Mouse (Mus musculus) lung, adult 18-20 months (tissue): ENCODE measurements at regions not wholly inside any gene's neighbourhood (a gene's known extent, or its start where the extent isn't known, plus 50 kb on each side); places are given as distances from the start of the nearest gene placed in this dataset.

Experiments
- DNase-seq, 2 experiments: peaks; one replicate each; pipeline ENCODE4 v3.0.0; 2022; ENCODE audit warnings: mixed read lengths in 2 of 2

DNA sequence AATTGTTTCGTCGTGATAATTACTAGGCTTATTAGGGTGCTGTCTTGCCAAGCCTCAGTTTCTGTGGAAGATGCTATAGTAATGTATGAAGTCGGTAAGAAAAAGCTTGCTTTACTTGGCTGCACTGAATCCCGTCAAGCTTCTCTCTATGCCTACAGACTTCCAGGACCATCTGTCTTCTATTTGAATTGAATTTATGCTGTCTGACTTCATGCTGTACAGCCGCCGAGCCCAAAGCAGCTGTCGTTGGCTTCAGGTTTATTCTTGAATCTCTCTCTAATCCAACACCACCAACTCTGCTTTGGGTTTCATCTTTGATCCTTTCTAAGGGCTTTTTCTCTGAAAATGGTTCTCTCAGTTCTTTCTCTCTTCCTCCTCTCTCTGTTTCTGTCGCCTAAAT is 227.4 kb upstream of the Cnr1 start:
- DNase-seq: no peak

DNA sequence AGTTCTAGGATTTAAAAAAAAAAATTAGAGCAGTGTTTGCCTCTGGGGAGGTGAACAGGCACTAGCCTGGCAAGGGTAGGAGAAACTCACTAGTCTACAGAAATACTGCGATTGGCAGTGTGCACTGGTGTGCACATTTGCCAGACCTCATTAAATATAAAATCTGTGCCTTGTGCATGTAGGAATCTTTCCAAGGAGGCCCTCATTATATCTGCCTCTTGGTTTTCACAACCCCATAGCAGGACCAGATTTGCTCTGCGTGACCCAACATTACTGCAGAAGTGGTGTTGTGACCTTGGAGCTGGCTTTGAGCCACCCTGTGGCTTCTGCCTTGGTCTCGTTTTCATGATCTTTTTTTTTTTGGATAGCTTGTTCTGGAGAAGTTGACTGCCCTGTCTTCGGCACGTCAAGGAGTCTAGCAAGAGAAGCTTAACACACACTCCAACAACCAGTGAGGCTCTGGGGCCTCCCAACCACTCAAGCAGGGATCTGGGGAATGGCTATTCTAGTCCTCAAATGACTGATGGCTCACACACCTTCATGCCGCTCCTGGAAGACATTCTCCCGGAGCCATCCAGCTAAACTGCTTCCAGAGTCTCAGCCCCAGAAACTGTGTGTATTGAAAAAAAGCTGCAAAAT is 222.2 kb upstream of the Cnr1 start:
- no peak for DNase-seq

DNA sequence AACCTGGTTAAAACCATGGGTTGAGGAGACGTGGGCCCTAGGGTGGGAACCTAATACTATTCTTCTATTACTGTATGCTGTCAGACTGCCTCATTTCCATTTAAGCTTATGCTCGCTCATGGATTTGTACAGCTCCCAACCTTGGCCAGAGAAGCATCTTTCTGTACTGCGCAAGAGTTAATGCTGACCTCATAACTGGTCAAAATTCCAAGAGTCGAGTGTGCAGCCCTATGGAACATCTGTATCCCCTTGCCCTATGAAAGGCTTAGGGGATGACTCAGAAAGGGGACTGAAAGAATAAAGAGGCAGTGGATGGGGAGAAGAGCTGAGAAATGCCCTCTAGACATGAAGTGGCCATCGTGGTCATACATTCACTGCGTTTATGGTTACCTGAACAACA is 218.7 kb upstream of the Cnr1 start:
- no peak for DNase-seq

DNA sequence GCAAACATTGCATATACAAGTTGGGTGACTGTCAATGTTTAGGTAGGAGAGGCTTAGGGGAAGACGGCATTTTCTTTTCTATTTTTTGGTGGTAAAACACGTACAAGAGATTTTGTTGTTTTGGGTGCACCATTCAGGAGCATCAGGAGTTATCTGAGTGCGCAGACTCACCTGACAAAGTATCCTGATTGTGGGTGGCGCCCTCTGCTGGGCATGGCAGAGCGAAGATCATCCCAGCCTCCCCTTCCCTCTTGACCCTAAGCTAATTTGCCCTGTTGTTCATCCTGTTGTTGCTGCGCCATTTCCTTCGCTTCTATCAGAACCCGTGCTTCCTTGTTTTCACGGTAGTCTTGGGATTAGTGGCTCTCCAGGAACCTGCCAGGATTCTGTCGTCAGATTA is 217.6 kb upstream of the Cnr1 start:
- no peak for DNase-seq

DNA sequence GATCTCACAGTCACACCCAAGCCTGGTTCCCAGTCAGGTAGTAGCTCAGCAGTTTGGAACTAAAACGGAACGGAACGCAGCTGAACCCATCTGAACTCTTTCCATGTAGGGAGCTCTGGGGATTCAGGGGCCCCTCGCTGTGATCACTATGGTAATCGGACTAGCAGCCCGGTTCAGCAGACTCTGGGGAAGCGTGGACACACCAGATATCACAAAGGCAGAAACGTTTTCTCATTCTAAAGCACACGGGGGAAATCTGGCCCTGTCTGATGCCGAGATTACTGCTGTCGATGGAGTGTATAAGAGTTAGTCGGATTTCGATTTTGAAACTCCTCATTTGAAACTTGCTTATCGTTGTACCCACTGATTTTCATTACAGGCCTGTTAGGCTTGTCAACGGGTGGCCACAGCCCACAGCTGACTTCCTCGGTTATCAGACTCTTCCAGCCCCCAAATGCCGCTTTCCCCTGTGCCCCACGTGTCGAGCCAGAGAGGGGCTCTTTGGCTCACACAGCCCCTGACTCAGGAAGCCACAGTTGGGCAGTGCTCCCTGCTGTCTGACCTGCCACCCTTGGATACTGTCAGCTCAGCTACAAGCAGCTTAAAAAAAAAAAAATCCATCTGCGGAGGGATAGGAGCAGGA is 207.8 kb upstream of the Cnr1 start:
- DNase-seq: no peak

DNA sequence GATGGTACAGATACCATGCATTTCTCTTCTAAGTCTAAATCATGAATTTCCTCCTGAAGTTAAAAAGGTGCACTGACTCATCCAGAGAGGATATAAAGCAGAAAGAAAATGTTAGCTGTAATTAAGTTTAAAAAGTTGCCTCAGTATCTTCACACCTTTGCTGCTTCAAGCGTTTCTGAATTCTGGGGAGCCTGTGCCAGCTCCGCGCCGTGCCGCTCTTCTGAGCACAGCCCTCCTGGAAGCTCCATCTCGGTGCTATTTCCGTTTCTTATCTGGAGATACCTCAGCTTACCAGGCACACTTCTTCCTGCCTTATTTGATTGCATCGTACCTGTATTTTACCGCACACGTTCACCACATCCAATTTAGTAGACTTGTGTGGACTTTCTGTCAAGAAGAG is 203.4 kb upstream of the Cnr1 start:
- DNase-seq: no peak

DNA sequence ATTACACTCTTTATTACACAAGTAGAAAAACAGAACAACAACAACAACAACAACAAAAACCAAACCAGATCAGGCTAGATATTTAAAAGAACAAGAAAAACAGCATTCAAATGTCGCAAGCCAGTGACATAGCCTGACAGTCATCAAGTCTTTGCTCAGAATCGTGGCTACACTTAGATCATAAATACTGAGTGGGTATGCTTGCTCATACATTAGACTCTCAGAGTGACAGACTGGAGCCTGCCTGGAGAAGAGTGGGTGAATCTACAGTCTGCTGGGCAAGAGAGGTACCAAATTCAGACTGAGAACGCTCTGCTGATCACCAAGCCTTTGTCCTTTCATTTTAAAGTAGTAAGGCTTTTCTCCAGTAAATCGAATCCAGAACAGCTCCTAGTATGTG is 202.4 kb upstream of the Cnr1 start:
- DNase-seq: no peak

DNA sequence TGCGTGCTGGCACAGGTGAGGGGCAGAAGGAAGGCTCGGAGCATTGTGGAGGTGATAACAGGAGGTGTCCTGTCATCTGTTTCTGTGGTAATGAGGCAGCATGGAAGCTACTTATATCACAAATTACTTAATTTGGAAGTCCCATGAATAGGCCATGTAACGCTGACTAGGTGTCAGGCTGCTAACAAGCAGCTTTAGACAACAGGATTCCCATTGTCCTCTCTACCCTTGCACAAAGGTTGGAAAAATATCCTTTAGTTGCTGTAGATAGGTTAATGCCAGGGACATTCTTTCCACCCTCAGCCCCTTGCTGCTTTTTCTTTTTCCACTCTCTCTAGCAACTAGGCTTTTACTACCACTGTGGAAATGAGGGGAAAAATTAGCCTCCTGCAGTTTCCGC is 192.6 kb upstream of the Cnr1 start:
- DNase-seq: no peak

DNA sequence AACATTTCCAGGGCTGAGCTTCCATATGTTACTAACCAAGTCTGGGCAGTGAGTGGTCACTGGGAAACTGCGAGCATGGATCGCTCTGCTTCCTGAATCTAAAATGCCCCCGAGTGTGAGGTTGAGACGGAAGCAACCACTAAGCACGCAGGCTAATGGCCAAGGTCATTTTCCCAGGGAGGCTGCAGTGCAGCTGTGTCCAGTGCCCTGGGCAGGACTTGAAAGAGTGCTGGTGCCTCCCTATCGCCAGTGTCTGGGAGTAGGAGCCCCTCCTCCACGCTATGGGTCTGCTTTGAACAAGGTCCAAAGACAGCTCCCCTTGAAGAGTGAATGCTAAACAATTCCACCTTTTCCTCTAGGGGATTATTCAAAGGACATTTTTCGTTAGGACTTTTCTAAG is 189.5 kb upstream of the Cnr1 start:
- peak; percentile 11 to 21 for DNase-seq

DNA sequence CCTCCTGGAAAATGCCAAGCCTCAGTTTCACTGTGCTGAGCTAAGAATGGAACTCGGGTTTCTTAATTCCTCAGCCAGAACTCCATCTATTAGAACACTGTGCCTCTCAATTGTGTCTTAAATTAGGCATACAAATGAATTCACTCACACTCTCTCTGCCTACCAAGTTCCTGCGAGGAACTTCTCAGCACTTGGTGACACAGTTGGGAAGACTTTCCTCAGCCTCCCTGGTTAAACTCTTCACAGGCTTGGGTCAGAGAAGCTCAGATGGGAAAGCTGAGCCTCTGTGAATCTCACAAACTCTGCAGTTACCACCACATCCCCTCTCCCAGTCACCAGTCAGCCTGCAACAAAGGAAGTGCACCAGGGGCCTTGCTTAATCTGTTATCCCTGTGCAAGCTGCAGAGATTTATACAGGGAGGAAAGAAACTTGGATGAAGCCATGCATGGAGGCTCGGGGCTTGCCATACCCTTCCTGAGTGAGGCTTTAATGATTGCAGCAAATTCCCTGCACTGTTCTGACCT is 188.9 kb upstream of the Cnr1 start:
- DNase-seq: no peak

DNA sequence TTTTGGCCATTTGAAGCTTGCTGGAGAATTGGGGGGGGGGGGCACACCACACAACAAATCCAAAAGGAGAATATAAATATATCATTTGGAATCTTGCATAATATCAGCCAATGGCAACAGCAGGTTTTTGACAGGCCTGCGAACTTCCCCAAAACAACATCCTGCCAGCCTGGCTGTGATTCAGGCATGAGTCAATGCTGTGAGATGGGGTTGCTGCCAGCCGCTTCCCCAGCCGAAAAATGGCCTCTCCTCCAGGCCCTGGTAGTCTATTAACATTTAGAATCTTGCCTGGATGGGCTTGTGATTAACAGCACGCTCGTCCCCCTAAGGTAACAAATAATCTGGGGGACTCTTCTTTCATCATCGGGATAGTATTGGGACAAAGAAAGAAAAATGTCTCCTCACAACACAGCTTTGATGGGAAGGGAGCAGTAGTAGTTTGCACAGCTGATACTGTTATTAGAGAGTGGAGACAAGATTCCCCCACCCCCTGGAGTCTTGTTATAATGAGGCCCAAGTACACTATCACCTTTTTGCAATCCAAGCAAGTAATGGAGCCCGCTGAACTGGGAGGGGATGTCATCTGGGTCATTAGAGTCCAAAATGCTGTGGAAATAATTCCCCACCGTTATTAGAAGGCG is 188.2 kb upstream of the Cnr1 start:
- peak; percentile 26 to 28 for DNase-seq

DNA sequence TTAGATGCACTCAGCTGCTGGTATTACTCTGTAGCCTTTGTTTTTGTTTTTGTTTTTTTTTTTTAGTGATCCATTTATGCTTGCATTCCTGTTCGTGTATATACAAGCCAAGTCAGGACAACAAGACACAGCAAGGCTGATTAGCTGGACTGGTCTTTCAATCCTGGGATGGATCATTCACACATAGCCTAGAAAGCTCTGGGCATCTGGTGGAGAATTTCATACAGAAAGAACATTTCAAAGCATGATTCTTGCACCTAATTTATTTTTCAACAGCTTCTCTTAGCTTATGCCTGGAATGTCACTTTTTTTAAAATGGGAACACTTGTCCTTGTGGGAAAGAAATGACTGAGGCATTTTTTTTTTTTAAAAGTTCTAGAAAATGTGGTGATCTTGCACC is 187.1 kb upstream of the Cnr1 start:
- DNase-seq: no peak

DNA sequence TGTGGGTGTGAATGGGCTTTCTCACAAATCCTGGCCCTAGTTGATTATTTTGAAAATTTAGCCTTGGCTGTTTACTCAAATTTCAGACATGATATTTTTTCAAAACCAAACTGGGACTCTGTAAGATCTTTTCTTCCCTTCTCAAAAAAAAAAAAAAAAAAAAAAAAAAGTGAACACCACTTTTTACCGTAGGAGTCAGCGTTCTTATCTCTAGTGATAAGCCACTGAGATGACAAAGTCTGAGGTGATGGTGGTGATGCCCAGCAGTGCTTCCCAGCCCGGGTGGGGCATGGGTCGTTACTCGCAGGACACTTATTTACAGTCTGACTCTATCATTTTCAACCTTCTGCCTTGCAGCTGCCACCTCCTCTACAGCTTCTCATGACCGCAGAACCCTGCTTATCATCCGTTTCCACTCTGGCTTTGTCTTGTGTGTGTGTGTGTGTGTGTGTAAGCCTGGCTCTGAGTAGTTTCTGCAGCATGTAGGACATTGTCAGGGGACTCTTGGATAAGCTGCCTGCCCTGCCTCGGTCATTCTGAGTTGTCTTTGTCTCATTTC is 186.5 kb upstream of the Cnr1 start:
- DNase-seq: no peak

DNA sequence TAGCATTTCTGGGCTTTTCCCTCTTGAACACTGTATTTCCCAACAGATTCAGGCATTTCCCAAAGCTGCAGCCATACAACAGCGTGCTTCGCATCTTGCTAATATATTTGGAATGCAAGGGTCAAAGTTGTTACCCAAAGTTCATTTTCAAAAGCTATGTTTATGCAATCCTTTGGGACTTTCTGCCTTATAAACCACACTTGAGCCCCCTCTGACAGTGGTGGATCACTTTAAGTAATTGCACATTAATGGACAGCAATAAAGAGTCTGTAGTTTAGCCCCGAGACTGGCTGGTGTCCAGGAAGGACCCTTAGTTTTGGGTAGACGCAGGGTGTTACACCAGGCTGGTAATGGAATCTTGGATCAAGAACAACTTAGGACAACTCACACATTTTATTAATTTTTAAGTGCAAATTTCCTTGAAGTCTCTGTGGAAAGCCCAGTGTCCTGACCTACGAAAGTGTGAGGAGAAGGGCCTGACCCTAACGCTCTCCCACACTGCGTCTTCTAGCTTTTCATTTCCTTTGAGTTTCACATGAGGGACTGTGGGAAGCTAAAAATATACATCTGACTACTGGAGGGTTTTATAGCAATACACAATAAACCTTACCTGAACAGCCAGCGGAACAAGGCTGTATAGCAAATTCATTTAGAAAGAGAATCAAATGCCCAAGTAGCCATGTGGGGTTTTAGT is 185.0 kb upstream of the Cnr1 start:
- no peak for DNase-seq

DNA sequence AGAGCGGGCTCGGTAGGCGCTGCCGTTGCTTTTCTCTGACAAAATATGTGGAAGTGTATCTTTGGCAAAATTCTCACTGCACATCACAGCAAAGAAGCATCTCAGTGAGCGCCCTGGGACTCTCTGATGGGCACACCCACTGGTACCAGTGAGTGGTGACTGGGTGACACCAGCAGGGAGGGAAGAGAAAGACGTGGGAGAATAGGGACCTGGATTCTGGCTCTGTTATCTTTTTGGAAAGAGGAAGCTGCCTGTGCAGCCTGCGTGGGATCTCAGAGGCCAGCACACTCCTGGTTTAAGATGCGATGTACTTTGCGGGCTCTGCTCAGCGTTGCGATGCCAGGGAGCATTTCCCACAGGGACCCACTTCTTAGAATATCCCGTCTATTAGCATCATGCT is 183.4 kb upstream of the Cnr1 start:
- no peak for DNase-seq

DNA sequence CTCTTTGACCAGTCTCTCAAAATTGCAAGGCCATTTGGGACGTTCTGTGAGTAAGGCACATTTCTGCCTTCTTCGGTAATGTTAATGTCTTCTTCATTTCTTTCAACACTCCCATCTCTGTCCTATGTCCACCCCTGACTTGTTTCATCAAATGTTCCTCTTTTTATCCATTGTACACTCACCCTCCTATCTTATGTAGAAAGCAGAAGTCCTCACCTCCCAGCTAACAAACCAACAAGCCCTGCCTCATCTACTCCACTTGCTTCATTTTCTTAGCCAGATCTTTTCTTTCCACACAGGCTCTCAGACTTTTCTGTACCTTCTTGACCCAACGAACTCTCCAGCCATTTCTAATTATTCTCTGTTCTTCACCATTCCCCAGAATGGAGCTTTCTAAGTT is 179.2 kb upstream of the Cnr1 start:
- DNase-seq: no peak

DNA sequence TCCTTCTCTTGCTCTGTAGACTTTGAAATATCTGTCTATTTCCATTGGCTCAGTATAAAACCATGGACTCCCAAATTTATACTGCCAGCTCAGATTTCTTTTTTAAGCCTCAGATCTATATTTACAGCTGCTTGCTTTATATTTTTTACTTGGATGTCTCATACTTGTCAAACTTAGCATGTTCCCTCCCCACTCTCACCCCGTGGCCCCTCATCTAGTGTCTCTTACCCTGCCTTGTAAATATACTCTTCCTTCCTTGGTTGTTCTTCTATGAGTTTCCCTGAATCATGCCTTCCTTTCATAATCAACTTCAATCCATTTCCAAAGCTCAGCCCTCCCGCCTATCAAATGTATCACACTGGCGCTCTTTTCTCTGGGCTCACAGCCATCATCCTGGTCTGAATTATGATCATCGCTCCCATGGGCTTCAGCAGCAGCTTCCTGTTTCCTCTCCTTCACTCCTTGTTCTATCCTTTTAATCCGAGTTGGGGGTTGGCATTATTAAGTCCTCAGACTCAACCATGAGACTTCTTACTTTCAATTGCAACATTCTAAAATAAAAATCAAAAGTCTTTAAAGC is 177.0 kb upstream of the Cnr1 start:
- DNase-seq: no peak

DNA sequence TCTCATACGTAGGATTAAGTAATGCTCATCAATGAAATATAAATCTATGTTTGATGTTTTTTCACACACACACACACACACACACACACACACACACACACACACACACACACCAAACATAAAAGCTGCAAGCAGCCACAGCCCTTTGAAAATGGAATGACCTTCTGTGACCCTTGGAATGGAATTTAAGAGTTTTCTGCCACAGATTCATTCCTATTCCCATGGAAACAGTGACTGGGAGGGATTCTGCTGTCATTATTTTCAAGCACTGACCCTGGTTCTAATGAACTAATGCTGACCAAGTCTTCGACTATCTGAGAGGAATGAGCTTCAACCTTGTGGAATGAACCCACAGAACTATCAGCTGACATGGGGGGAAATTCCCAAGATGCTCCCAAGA is 156.7 kb upstream of the Cnr1 start:
- DNase-seq: no peak

DNA sequence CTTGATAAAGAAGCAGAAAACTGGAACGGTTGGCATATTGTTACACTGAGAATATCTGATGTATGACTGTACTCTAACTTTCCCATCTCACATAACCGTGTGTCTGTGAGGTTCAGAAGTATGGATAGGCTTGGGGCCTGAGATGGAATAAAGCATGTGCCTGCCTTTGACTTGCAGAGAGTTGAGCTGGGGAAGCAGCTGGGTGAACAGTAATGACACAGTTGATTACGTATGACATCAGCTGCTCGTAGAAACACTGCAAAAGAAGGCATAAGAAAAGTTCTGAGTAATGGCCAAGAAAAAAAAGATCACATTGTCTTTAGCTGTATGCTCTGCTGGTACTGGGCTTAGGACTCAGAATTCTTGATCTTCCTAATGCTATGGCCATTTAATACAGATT is 138.4 kb upstream of the Cnr1 start:
- no peak for DNase-seq

DNA sequence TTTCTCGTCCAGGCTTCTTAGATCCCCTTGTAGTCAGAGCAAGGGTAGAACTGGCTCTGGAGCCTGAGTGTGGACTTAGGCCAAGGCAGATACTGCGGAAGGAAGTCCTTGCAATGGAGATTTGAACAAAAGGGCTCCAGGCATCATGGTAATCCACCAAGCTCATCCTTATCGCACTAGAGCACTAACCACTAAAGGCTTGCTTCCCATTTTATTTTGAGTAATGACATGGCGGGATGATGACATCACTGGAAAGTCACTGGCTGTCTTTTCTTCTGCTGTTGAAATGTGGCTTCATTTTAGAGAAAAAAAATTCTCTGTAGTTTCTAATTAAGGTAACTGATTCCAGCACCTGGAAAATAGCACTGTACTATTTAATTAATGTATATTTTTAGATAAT is 137.4 kb upstream of the Cnr1 start:
- no peak for DNase-seq

DNA sequence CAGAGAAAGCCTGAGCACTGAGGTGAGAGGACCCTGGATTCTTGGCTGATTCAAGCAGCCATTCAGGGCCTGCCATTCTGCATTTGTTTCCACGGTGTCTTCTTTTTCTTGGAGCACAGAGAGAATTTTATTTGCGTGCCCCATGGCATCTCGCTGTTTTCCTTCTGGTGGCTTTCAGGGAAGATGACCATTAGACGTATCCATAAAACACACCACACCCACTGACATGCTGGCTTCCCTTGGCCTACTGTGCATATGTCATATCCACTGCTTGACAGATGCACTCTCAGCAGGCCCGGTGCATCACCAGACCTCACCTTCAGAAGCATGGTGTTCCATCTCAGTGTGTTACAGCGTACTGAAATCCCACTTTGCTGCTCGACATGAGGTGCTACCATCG is 131.0 kb upstream of the Cnr1 start:
- DNase-seq: no peak

DNA sequence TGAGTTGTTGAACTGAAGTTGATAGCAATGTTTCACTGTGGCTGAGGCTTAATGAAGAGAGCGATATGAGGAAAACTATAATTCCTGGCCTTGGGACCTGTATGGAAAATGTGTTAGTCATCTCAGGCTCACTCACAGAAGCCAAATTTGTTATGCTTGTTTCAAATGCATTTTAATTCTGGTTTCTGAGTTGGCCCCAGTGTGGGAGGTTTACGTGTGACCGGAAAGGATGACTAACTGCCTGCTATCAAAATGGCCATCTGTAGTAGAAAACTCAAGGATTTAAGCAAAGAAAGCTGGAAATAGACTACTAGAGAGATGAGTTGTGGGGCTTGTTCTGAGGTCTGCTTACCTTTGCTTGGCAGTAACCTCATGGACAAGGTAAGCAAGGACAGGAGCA is 128.9 kb upstream of the Cnr1 start:
- DNase-seq: no peak

DNA sequence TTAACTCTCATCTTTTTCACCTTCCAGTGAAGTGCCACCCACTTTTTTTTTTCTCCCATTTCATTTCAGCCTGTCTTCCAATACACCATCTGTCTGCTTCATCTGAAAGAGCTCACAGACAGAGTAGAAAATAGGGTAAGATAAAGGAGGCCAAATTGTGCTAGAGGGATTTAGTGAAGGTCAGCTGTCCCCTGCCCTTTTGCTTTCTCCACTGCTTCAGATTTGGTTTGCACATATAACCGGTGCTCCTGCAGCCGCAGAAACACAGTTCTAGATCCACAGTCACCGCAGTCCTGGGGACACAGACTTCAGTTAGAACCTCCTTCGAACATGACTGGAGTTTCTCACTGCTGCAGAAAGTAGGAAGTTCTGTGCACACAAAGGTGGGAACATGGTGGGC is 126.4 kb upstream of the Cnr1 start:
- DNase-seq: no peak
